In genomic region chr13:78179312-78180097, GRCm38 (mm10) we compare ENCODE assay signal across 9 mouse cellular contexts. TPM values are rescaled to one million over a fixed set of nuclear protein-coding genes. Genes with fewer than 3 reads are reported as not detected.
A peak's percentile ranks its signal among the peaks of the same experiment; 100 is the strongest.
DNase-seq lines count a peak whose midpoint lies in the region; ATAC-seq and TF ChIP-seq lines count a peak whose summit lies in the region.
"Had no signal": no experiment of that assay in that cellular context is flagged by ENCODE, and none has a peak within 500 bp of the region (broad histone marks: within the 10 kb centered on the region; RNA-seq: fewer than 3 reads in every experiment).

No protein-coding gene starts in this region.

- peak; percentile 41 for ATAC-seq in kidney, embryonic 15.5 days (replicated peaks; ENCODE audit: low FRiP score)
- peak; percentile 28 for ATAC-seq in forebrain, postnatal 0 days
- ATAC-seq in midbrain, embryonic 15.5 days (replicated peaks), result peak; percentile 55
- no peak for ATAC-seq in inflammation-experienced regulatory T-cells, adult 6 months
- ATAC-seq: Patski had no signal

- TF ChIP-seq CTCF in forebrain, postnatal 0 days (IDR thresholded peaks at IDR 0.05; ENCODE audit: low read depth), result no peak

- H3K9me3 ChIP-seq in kidney, embryonic 15.5 days (replicated peaks), result no peaks in the 10 kb centered on the region
- H3K9me3 ChIP-seq in forebrain, postnatal 0 days (ENCODE audit: low read length), result no peaks in the 10 kb centered on the region
- H3K9me3 ChIP-seq in midbrain, embryonic 15.5 days, result no peaks in the 10 kb centered on the region

- no peaks in the 10 kb centered on the region for H3K36me3 ChIP-seq in kidney, embryonic 15.5 days
- no peaks in the 10 kb centered on the region for H3K36me3 ChIP-seq in forebrain, postnatal 0 days (ENCODE audit: insufficient read depth)
- H3K36me3 ChIP-seq in midbrain, embryonic 15.5 days (replicated peaks), result no peaks in the 10 kb centered on the region

- peak overlapping the region; percentile 33 for H3K9ac ChIP-seq in kidney, embryonic 15.5 days
- H3K9ac ChIP-seq in forebrain, postnatal 0 days, result peak overlapping the region; percentile 54
- peak overlapping the region; percentile 45 for H3K9ac ChIP-seq in midbrain, embryonic 15.5 days

- H3K27me3 ChIP-seq in kidney, embryonic 15.5 days, result peaks cover 95% of the 10 kb centered on the region
- 0 out of 2 replicates have a peak, but pooled peaks cover 5% of the 10 kb centered on the region for H3K27me3 ChIP-seq in forebrain, postnatal 0 days (ENCODE audit: insufficient read depth, low read length)
- H3K27me3 ChIP-seq in midbrain, embryonic 15.5 days (replicated peaks), result peaks cover 39% of the 10 kb centered on the region

- peak overlapping the region; percentile 40 for H3K4me3 ChIP-seq in kidney, embryonic 15.5 days (replicated peaks)
- peak overlapping the region; percentile 34 for H3K4me3 ChIP-seq in forebrain, postnatal 0 days (ENCODE audit: low read depth, low read length)
- H3K4me3 ChIP-seq in midbrain, embryonic 15.5 days, result peak overlapping the region; percentile 40

- H3K4me2 ChIP-seq in kidney, embryonic 15.5 days, result peak overlapping the region; percentile 65
- peak overlapping the region; percentile 54 for H3K4me2 ChIP-seq in forebrain, postnatal 0 days (ENCODE audit: low read depth)
- H3K4me2 ChIP-seq in midbrain, embryonic 15.5 days, result peak overlapping the region; percentile 52

- H3K4me1 ChIP-seq in kidney, embryonic 15.5 days, result peaks cover 24% of the 10 kb centered on the region
- H3K4me1 ChIP-seq in forebrain, postnatal 0 days (ENCODE audit: insufficient read depth), result 0 out of 2 replicates have a peak, but pooled peaks cover 5% of the 10 kb centered on the region
- H3K4me1 ChIP-seq in midbrain, embryonic 15.5 days, result peaks cover 28% of the 10 kb centered on the region

- no peak for DNase-seq in kidney, adult 9 months
- DNase-seq in cerebellum, postnatal 10 days, result peak; percentile 78 to 82
- peak; percentile 69 for DNase-seq in forebrain, postnatal 0 days
- no peak for DNase-seq in Muller cell, postnatal 12 days (ENCODE audit: inconsistent ontology term)
- no peak for DNase-seq in spleen, postnatal 36 days (ENCODE audit: low spot score in 2 of 2)

- H3K27ac ChIP-seq in kidney, embryonic 15.5 days, result no peak overlapping the region
- peak overlapping the region; percentile 83 for H3K27ac ChIP-seq in forebrain, postnatal 0 days (ENCODE audit: low read depth, low read length)
- peak overlapping the region; percentile 82 for H3K27ac ChIP-seq in midbrain, embryonic 15.5 days

- WGBS in kidney, embryonic 15.5 days, result 7% methylated on average over 38 of the region's 38 CpGs
- WGBS in forebrain, postnatal 0 days, result 5% methylated on average over 38 of the region's 38 CpGs
- WGBS in midbrain, embryonic 15.5 days, result 3% methylated on average over 38 of the region's 38 CpGs

RNA-seq across cellular contexts. Expression of gene Nr2f1, which starts 20.1 kb away (rescaled TPM):
- 15.1 and 18.1 TPM in 2 replicates for polyA plus RNA-seq in kidney, embryonic 15.5 days (2015; fragmentation: Nextera tagmentation; extraction: Ambion mirVana)
- total RNA-seq in forebrain, postnatal 0 days (2014; rRNA removed), result 161 and 250 TPM in 2 replicates
- polyA plus RNA-seq in forebrain, postnatal 0 days (2015; fragmentation: Nextera tagmentation; extraction: Ambion mirVana), result 72.9 and 89.1 TPM in 2 replicates
- polyA plus RNA-seq in midbrain, embryonic 15.5 days (2015; fragmentation: Nextera tagmentation; extraction: Ambion mirVana), result 58.4 and 61.2 TPM in 2 replicates
- polyA plus RNA-seq in inflammation-experienced regulatory T-cells, adult 6 months (2017; shearing (Covaris generic)), result not detected

Comparison
In these comparisons a context has a peak if more than half of its experiments do, and no peak if none do; other contexts are left out.
1. DNase-seq: peak in cerebellum, postnatal 10 days (2 of 2) and forebrain, postnatal 0 days (single experiment); none in kidney, adult 9 months (single experiment), Muller cell, postnatal 12 days (single experiment) and spleen, postnatal 36 days (0 of 2).
2. RNA of gene Nr2f1, which starts 20.1 kb away (polyA plus RNA-seq): 72.9 to 89.1 TPM in forebrain, postnatal 0 days, 58.4 to 61.2 TPM in midbrain, embryonic 15.5 days and 15.1 to 18.1 TPM in kidney, embryonic 15.5 days; not detected in inflammation-experienced regulatory T-cells, adult 6 months; every median in the first group is over 10 times any median in the second.
3. Peak in every context shown above with its lines, with median percentiles within 50 percentile points of each other: H3K4me2 ChIP-seq, H3K4me3 ChIP-seq and H3K9ac ChIP-seq.